Mouse (Mus musculus): ENCODE data around the gene 2300009A05Rik. TPM values are rescaled to one million over a fixed set of nuclear protein-coding genes. Genes with fewer than 3 reads are reported as not detected.
A peak's percentile ranks its signal among the peaks of the same experiment; 100 is the strongest.

2300009A05Rik gene
- 205 and 242 TPM in 2 replicates for polyA plus RNA-seq (2012; rRNA removed)

DNA sequence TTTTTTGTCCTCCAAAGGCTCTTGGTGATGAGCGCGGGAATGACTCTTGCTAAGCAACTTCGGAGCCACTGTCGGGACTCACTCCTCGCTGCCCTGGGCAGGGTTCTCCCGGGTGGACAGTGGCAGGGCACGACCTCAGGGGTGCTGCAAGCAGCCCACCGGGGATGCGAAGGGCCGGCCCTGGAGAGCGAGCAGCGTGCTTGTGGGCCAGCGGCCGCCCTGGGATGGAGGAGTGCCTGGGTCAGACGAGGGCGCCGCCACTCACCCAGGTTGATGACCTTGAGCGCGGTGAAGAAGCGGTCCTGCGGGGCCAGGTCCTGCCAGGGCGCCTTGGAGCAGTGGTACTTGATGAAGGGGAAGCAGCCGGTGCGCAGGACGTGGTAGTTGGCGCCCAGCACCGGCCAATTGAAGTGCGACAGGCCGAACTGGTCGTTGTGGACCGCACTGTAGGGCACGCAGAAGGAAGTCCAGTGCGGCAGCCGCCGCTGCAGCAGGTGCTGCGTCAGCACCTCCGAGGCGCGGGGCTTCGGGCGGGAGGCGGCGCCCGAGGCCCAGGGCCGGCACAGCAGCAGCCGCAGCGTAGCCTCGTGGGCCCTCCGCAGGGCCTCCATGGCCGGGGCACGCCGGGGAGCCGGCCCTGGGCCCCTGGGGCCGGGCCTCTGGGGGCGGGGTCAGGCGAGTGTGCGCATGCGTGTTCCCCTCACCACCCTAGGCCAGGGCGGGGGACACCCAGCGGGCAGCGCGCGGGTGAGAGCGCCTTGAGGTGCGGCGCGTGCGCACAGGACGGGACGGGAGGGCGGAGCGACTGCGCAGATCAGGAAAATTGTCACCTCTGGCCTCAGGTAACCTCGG is at the start of gene 2300009A05Rik:
Gene 2300009A05Rik (minus strand): TSS at position 636 of the 852 bp plus-strand sequence.
- H3K4me3 ChIP-seq (ENCODE audit: control insufficient read depth, low read depth, low read length), result peak within 1 kb of the TSS; percentile 97
- no peaks in the 10 kb centered on the region for H3K27me3 ChIP-seq (ENCODE audit: control insufficient read depth, insufficient read depth, low read length)
- TF ChIP-seq CTCF (IDR thresholded peaks at IDR 0.05; ENCODE audit: control insufficient read depth, insufficient read depth, insufficient replicate concordance, low read depth, low read length) (no peak), POLR2A (IDR thresholded peaks at IDR 0.05; ENCODE audit: control insufficient read depth, low read depth, low read length) (peak; percentile 63)
- no peaks in the 10 kb centered on the region for H3K36me3 ChIP-seq (ENCODE audit: control insufficient read depth, insufficient read depth, low read length)
- H3K27ac ChIP-seq (ENCODE audit: control insufficient read depth, insufficient read depth, low read depth, low read length), result peak within 1 kb of the TSS; percentile 96
- H3K4me1 ChIP-seq (ENCODE audit: control insufficient read depth, insufficient read depth, low read length), result peaks cover 4% of the 10 kb centered on the region

GRCm38 (mm10) chr9:63443695-63444094 is 44.6 kb upstream of the 2300009A05Rik start:
- Histone ChIP-seq H3K27me3 (ENCODE audit: control insufficient read depth, insufficient read depth, low read length) (no peaks in the 10 kb centered on the region), H3K27ac (ENCODE audit: control insufficient read depth, insufficient read depth, low read depth, low read length) (no peak overlapping the region), H3K4me3 (ENCODE audit: control insufficient read depth, low read depth, low read length) (peak overlapping the region; percentile 57), H3K4me1 (ENCODE audit: control insufficient read depth, insufficient read depth, low read length) (no peaks in the 10 kb centered on the region; the same call in 1 of the 2 replicates), H3K36me3 (ENCODE audit: control insufficient read depth, insufficient read depth, low read length) (no peaks in the 10 kb centered on the region)
- TF ChIP-seq POLR2A (IDR thresholded peaks at IDR 0.05; ENCODE audit: control insufficient read depth, low read depth, low read length) (no peak), CTCF (IDR thresholded peaks at IDR 0.05; ENCODE audit: control insufficient read depth, insufficient read depth, insufficient replicate concordance, low read depth, low read length) (no peak)

DNA sequence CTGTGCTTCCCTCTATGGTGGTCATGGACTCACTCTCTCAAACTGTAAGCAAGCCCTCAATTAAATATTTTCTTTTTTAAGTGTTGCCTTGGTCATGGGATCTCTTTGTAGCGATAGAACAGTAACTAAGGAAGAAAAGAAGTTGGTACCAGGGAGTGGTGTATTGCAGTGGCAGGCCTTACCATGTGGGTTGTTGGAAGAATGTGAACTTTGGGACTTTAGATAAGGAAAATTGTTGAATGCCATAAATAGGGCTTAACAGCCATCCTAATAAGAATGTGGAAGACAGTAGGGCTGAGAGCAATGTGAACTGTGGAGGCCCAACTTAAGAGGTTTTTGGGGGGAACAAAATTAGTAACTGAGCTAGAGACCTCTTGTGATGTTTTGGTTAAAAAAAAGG is 31.6 kb upstream of the 2300009A05Rik start:
- H3K27me3 ChIP-seq (ENCODE audit: control insufficient read depth, insufficient read depth, low read length), result no peaks in the 10 kb centered on the region
- TF ChIP-seq POLR2A (IDR thresholded peaks at IDR 0.05; ENCODE audit: control insufficient read depth, low read depth, low read length), result no peak
- no peak for TF ChIP-seq CTCF (IDR thresholded peaks at IDR 0.05; ENCODE audit: control insufficient read depth, insufficient read depth, insufficient replicate concordance, low read depth, low read length)
- H3K4me3 ChIP-seq (ENCODE audit: control insufficient read depth, low read depth, low read length), result no peak overlapping the region
- H3K4me1 ChIP-seq (ENCODE audit: control insufficient read depth, insufficient read depth, low read length), result no peaks in the 10 kb centered on the region
- H3K27ac ChIP-seq (ENCODE audit: control insufficient read depth, insufficient read depth, low read depth, low read length), result no peak overlapping the region
- H3K36me3 ChIP-seq (ENCODE audit: control insufficient read depth, insufficient read depth, low read length), result no peaks in the 10 kb centered on the region

GRCm38 (mm10) chr9:63421096-63421736 is 22.2 kb upstream of the 2300009A05Rik start:
- Histone ChIP-seq H3K27ac (ENCODE audit: control insufficient read depth, insufficient read depth, low read depth, low read length) (no peak overlapping the region), H3K36me3 (ENCODE audit: control insufficient read depth, insufficient read depth, low read length) (no peaks in the 10 kb centered on the region), H3K4me1 (ENCODE audit: control insufficient read depth, insufficient read depth, low read length) (no peaks in the 10 kb centered on the region), H3K27me3 (ENCODE audit: control insufficient read depth, insufficient read depth, low read length) (no peaks in the 10 kb centered on the region), H3K4me3 (ENCODE audit: control insufficient read depth, low read depth, low read length) (no peak overlapping the region)
- no peak for TF ChIP-seq POLR2A (IDR thresholded peaks at IDR 0.05; ENCODE audit: control insufficient read depth, low read depth, low read length)
- no peak for TF ChIP-seq CTCF (IDR thresholded peaks at IDR 0.05; ENCODE audit: control insufficient read depth, insufficient read depth, insufficient replicate concordance, low read depth, low read length)

GRCm38 (mm10) chr9:63420396-63420795 is 21.4 kb upstream of the 2300009A05Rik start:
- TF ChIP-seq POLR2A (IDR thresholded peaks at IDR 0.05; ENCODE audit: control insufficient read depth, low read depth, low read length), result no peak
- TF ChIP-seq CTCF (IDR thresholded peaks at IDR 0.05; ENCODE audit: control insufficient read depth, insufficient read depth, insufficient replicate concordance, low read depth, low read length), result no peak
- no peak overlapping the region for H3K27ac ChIP-seq (ENCODE audit: control insufficient read depth, insufficient read depth, low read depth, low read length)
- no peak overlapping the region for H3K4me3 ChIP-seq (ENCODE audit: control insufficient read depth, low read depth, low read length)
- no peaks in the 10 kb centered on the region for H3K27me3 ChIP-seq (ENCODE audit: control insufficient read depth, insufficient read depth, low read length)
- no peaks in the 10 kb centered on the region for H3K36me3 ChIP-seq (ENCODE audit: control insufficient read depth, insufficient read depth, low read length)
- H3K4me1 ChIP-seq (ENCODE audit: control insufficient read depth, insufficient read depth, low read length), result no peaks in the 10 kb centered on the region

DNA sequence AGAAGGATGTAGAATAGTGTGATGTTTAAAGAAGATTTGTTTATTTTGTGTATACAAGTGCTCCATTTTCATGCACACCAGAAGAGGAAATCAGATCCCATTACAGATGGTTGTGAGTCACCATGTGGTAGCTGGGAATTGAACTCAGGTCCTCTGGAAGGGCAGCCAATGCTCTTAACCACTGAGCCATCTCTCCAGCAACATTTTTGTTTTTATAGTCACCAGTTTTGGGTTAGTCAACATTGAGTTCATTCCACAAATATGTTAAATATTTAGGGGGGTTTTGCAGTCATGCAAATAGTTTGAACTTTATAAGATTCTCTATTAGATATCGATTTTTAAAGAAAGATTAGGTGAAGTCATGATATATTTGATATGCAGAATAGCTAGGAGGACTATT is 1.1 kb upstream of the 2300009A05Rik start:
- peaks cover 4% of the 10 kb centered on the region for H3K4me1 ChIP-seq (ENCODE audit: control insufficient read depth, insufficient read depth, low read length)
- TF ChIP-seq CTCF (IDR thresholded peaks at IDR 0.05; ENCODE audit: control insufficient read depth, insufficient read depth, insufficient replicate concordance, low read depth, low read length), result no peak
- no peak for TF ChIP-seq POLR2A (IDR thresholded peaks at IDR 0.05; ENCODE audit: control insufficient read depth, low read depth, low read length)
- H3K4me3 ChIP-seq (ENCODE audit: control insufficient read depth, low read depth, low read length), result no peak overlapping the region
- no peak overlapping the region for H3K27ac ChIP-seq (ENCODE audit: control insufficient read depth, insufficient read depth, low read depth, low read length)
- no peaks in the 10 kb centered on the region for H3K36me3 ChIP-seq (ENCODE audit: control insufficient read depth, insufficient read depth, low read length)
- no peaks in the 10 kb centered on the region for H3K27me3 ChIP-seq (ENCODE audit: control insufficient read depth, insufficient read depth, low read length)

DNA sequence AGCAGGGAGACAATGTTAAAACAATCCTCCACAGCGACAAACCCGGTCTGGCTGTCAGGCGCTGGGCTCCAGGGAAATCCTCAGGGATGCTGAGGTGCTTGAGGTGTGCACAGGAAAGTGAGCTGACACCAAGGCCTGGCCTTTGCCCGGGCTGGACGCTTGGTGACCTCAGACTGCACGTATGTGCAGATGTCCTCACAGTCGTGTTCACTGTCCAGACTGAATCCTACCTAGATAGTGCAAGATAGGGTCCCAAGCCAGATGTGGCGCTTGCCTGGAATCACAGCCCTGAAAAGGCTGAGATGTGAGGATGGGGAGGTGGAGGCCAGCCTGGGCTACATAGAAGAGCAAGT is 393 bp upstream of the 2300009A05Rik start:
- Histone ChIP-seq H3K4me3 (ENCODE audit: control insufficient read depth, low read depth, low read length) (peak overlapping the region; percentile 97), H3K36me3 (ENCODE audit: control insufficient read depth, insufficient read depth, low read length) (no peaks in the 10 kb centered on the region), H3K27me3 (ENCODE audit: control insufficient read depth, insufficient read depth, low read length) (no peaks in the 10 kb centered on the region), H3K4me1 (ENCODE audit: control insufficient read depth, insufficient read depth, low read length) (peaks cover 4% of the 10 kb centered on the region), H3K27ac (ENCODE audit: control insufficient read depth, insufficient read depth, low read depth, low read length) (peak overlapping the region; percentile 78)
- TF ChIP-seq CTCF (IDR thresholded peaks at IDR 0.05; ENCODE audit: control insufficient read depth, insufficient read depth, insufficient replicate concordance, low read depth, low read length) (no peak), POLR2A (IDR thresholded peaks at IDR 0.05; ENCODE audit: control insufficient read depth, low read depth, low read length) (no peak)
